Mouse (Mus musculus) monocyte, adult 5-6 weeks (primary cell): ENCODE results near the gene Gpatch1. TPM values are rescaled to one million over a fixed set of nuclear protein-coding genes. Genes with fewer than 3 reads are reported as not detected.

Experiments used
- ATAC-seq: fragments of 153-309, 156-312 bp; replicated peaks from 2 replicates; pipeline ENCODE4 v1.8.0; 2017; ENCODE audit warnings: mild to moderate bottlenecking; ENCODE audit not compliant: low TSS enrichment, insufficient number of reproducible peaks, severe bottlenecking, poor library complexity, low FRiP score
- total RNA-seq: library from RNA; stranded (forward); fragments of 200-1000, 200-491, 200-594 nt; gene quantifications from 3 replicates; pipeline ENCODE4 v1.2.3, GENCODE M21; 2017

Gpatch1 gene
- 10.4 to 20.6 TPM (median 15.0 TPM) in 3 replicates for total RNA-seq

DNA sequence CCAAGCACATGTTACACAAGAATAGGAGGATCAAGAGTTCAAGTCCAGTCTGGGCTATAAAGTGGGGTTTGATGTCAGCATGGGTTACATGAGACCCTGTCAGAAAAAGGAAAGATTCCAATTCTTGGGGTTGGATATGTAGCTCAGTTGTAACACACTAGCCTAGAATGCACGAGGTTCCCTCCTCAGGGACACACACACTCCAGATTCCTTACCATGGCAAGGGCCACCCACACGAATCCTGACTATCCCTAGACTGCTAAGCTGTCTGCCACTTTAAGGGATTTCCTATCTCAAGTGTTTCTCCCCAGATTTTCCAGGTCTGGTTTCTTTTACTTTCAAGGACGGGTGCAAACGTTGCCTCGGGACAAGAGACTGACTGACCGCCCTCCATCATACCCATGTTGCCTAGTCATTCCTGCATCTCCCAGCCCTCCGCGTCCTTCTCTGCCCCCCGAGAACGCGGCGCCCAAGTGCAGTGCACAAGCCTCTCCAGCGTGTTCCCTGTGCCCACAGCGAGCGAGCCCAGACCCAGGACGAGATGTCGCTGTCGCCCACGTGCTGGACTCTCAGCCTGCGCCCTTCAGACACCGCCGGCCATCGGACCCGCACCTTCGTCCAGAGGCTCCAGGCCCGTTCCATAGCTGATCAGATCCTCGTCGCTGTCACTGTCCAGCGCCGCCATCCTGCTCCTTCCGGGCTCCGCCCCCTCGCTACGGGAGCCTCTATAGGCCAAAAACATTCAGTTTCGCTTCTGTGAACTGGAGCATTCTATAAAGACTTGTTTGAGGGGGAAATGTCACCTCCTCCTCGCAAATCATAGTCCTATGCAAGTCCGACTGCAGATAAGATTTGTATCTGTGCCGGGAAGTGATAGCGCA lies at the start of gene Gpatch1:
TSS of gene Gpatch1 (minus strand) at position 712 of the 881 bp plus-strand sequence.
- ATAC-seq: peak; percentile 92

DNA sequence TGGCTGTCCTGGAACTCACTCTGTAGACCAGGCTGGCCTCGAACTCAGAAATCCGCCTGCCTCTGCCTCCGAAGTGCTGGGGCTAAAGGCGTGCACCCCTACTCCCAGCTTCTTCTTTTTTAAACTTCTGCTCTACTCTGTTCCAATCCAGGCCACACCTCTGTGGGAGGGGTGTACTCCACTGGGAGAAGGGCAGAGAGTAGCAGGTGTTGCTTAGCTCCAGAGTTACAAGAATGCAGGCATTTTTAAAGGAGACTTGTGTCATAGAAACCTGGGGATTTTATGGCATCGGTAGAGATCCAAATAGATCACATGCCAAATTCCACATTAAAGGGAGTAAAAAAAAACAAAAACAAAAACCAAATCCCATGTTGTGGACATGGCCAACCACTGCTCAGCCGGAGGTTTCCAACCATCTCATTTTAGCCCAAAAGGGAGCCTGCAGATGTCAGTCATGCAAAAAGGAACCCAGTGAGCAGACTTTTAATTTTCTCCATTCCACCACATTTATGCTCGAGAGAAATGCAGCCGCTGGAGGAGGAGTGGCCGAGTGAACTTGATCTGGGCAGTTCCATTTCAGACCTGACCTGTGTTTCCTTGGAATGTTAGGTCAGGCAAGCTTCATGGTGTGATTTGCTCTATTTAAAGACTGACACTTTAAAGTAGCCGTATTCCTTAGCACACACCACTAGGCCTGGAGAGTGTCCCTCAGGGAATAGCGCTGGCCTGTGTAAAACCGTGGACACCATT lies 47.1 kb upstream of the Gpatch1 start:
- no peak for ATAC-seq

DNA sequence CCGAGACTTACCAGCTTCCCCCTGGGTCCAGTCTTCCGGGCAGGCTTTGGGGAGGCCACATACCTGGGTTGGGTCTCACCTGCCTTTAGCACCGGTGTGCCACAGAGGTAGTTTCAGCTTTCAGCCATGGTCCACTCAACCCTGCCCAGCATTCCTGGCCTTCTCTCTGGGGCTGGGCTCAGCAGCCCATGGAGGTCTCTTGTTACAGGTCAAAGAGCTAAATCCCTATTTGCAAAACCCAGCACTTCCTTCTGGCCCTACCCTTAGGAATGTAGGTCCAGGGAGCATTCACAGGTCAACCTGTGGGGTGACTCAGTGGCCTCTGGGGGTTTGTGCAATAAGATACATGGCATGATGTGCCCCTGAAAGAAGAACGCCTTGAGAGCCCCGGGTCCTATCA lies 44.6 kb upstream of the Gpatch1 start:
- no peak for ATAC-seq

DNA sequence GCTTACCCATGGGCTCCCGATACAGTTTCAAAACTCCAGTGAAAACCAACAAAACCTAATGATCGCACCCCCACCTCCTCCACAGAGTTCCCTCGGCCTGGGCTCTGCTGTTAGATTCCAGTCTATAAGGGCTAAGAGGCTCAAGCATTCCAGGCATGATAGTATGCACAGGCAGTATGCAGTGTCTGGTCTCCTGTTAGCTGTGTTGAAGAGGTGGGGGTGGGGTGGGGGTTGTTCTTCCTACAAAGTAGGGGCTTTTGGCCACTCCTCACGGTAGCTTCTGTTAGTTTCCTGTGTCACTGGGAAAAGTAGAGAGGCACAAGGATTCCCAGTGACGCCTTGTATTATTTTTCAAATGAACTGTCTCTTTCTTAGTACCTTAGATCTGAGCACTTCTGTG lies 44.0 kb upstream of the Gpatch1 start:
- ATAC-seq: no peak

DNA sequence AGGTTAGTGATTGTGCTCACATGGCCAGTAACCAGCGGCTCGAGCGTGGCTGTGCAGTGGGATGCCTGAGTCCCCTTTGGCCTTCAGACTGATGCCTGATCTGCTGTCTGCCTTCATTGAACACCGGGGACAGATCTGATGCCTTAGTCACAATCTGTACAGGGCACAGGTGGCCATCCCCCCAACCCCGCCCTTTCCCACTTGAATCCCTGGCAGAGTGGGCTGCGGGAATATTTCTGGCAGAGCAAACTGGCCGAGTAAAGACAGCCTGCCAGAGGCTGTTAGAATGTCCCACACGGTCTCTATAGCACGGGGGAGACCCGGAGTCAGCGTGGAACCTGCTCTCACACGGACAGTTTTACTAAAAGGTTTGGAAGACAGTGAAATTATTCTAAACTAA lies 39.4 kb upstream of the Gpatch1 start:
- no peak for ATAC-seq

DNA sequence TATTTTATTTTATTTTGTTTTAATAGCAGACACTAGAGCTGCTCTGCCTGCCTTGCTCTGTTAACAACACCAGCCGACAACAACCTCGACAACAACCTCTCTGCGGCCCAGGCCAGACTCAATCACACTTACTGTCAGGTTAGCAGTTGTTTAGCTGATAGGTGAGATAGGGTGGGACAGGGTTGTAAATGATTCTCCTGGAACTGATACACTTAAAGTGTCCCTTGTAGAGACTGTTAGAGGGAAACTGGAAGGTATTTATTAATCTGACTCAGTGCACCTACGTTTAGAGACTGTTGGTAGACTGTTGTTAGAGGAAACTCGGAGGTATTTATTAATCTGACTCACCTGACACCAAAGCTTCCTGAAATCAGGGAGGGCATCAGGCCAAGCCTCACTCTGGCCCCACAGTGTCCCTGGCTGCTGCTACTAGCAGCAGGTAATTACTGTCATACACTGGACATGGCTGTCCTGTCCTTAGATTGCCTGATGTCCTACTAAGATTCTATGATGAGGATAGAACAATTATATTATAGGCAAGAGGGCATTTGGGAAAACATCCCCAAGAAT lies 37.1 kb upstream of the Gpatch1 start:
- no peak for ATAC-seq

DNA sequence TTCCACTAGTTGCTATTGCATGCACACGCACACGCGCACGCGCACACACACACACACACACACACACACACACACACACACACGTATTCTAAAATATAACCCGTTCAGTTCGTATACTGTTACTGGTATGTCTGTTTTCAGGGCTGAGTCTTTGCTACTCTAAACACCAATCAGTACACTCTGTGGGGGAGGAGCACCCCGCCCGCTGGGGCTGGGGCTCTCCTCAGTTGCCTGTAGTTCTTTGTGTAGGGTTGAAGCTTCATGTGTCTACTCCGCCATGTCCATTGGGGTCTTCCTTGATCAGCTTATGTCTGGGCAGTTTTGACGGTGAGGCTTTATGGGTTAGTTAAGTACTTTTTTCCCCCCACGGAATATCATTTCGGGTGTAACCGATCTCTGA lies 35.1 kb upstream of the Gpatch1 start:
- no peak for ATAC-seq

DNA sequence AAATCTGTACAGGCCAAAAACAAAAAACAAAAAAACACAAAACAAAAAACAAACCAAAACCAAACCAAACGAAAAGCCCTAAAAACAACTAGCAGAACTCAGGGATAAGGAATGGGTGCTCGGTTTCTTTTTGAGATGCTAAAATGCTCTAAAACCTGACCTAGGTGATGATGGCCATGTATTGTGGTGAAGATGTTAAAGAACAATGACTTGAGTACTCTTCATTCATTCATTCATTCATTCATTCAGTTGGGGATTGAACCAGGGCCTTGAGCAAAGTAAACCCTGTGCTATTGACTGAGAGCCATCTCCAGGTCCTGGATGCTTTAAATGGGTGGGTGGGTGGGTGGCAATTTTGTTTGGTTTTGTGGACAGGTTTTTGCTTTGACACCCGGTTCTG lies 32.9 kb upstream of the Gpatch1 start:
- no peak for ATAC-seq

DNA sequence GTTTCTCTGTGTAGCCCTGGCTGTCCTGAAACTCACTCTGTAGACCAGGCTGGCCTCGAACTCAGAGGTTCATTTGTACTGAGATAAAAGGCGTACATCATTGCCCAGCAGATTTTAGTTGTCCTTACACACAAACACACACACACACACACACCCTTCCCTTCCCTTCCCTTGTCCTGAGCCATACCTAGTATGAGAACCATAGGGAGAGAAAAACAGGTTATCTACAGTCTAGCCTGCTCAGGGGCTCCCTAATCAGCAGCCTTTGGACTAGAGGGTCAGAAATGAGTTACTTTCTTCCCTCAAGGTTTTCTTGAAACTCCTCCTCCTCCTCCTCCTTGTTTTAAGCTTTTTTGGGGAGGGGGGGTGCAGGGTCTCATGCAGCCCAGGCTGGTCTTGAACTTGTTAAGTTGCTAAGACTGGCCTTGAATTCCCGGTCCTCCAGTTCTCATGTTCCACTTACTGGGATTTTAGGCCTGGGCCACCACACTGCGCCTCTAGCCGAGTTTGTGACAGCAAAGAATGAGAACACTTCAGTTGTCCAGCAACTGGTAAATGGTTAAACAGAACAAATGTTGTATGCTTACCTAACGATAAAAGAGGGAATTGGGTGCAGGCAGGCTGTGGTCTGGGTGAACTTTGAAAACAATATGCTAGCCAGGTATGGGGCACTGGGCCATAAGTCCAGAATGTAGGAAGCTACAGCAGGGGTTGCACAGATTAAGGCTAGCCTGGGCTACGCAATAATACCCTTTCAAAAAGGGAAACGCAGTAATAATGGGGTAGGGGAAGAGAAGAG lies 31.8 kb upstream of the Gpatch1 start:
- ATAC-seq: no peak

DNA sequence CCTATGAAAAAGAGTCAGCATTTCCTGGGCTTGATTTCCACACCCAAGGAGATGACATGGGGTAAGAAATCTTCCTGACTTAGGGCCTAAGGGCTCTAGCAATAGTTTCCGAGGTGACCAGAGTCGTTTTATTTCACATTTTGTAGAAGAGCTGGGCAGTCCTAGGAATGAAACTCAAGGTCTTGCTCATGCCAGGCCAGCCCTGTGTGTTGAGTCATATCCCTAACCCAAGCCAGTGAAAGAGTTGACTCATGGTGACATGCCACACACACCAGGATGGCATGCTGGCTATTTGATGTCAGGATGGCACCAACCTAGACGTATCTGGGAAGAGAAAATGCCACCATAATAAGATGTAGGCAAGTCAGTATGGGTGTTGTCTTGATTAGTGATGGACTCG lies 30.8 kb upstream of the Gpatch1 start:
- ATAC-seq: no peak

DNA sequence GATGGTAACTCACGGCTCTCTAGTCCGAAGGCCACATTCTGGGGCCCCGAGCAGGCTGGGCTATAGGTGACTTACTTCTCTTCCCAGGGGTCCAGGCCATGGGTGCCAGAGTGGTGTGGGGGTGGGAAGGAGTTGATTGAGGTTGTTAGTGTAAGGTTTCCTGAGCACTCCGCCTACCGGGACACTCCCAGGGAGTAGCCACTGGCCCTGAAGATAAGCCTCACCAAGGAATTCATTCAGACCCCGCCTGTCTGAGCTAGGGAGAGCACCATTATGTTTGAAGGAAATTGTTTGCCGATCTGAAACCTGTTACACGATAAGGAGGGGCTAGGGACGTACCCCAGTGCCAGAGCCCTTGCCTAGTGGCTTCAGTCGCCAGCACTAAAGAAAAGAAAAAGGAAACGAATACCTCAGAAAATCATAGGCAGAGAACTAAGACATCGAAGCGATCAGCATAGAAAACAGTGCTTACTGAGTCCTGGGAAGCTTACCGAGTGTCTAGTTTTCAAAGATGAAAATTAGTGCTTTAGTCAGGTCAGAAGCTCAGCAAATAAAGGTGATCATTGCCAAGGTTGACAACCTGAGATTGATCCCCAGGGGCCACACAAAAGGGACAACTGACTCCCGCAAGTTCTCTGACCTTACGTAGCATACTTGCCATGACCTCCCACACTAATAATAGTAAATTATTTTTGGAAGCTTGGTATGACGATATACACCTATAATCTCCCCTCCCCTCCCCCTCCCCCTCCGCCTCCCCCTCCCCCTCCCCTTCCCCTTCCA lies 29.9 kb upstream of the Gpatch1 start:
- ATAC-seq: no peak

DNA sequence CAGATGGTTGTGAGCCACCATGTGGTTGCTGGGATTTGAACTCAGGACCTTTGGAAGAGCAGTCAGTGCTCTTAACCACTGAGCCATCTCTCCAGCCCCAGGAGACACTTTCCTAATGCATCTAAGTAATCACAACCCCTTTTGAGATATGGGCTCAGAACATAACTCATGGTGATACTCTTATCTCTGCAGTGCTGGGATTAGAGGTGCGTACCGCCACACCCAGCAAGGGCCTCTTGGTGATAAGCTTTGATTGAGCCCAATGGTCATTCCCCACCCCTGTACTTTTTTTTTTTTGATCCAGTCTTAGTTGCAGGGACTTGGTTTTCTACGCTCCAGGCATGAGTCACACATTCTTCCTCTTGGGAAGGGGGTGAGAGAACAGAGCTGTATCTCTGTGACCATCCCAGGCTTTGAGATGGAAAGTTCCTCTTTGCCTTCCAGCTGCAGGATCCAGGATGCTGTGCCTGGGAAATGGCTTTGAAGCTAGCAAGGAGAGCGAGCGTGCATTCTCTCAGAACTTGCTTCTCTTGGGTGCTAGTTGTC lies 26.6 kb upstream of the Gpatch1 start:
- ATAC-seq: no peak

DNA sequence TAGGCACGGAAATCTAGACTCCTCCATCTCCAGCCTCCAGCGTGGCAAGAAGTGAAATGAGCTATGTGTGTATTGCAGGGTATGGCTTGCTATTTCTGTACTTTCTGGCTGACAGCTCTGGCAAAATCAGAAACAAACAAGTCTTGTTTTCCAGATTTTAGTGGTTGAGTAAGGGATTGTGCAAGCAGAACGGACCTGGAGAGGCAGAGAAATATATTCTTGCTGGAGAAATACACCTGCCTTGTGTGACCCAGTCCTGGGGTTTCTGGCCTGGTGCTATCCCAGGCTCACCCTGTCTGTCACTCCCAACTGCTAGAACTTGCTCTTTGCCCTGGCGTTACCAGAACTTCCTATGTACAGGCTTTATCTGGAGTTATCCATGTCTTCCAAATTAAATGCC lies 24.3 kb upstream of the Gpatch1 start:
- no peak for ATAC-seq

DNA sequence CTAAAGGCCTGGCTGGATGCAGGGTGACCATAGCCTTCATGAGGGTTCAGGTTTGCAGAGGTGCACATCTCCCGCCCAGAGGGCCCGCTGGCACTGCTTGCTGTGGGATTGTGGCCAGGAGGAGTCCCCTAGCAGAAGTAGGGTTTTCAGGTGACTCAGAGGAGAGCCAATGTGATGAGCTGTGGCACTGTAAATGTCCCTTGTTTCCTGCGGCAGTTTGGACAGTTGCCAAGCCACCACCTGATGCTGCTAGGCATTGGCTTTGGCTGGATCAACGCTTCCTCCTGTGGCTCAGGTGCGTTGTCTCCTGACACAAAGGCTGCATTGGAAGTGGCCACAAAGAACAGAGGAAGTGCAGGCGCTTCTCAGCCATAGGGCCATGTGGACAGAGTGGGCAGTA lies 23.0 kb upstream of the Gpatch1 start:
- ATAC-seq: no peak

DNA sequence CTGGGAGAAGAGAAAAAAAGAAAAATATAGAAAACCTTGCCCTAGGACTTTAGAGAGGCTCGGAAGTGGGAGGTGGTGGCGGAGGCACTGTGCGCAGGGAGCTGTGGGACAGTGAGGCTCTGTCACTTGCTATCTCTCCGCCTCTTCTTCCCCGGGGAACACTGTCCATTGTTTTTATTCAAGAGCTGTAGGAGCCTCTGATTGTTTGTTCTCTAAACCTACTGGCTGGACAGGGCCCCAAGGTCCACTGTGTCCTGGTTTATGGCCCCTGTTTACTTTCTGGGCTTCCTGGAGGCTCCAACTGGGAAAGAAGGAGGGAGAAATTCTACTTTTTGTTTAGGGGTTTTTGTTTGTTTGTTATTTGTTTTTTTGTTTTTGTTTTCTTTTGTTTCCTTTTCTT lies 22.0 kb upstream of the Gpatch1 start:
- ATAC-seq: no peak

DNA sequence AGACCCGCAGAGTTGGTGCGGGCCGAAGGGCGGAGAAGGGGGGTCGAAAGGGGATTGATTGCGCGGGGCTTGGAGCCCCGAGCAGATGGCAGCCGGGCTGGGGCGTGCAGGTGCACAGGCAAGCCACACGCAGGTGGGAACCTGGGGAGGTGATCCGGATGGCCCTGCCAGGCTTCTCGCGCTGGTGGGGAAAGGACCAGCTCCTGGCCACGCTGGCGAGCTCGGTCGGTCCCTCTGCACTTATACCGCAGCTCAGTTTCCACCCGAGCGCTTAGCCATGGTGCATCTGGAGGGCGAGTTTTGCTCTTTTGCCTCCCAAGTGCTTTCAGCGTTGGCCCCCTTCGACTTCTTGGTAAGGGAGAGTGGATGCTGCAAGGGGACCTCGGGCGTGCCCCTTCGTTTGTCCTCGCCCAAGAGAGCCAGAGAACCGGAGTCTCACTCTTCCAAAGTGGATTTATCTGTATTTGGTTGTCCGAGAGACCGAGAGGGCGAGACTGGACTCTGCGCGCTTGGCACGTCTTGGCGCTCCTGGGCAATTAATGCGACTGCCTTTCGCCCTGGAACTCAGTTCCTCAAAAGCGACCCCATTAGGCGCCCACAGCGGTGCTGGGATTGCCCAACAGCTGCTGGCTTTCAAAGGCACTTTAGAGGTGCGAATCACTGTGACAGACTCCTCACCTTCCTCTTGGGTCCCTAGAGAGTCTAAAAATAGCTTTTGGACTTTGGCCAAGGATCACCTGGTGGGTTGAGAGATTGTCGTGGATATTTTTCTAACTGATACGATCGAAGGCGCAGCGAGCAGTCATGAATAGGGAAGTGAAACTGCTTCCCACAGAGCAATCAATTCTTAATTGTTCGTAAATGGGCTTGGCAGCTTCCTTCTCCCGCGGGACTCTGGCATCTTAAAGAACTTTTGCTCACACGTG lies 16.6 kb upstream of the Gpatch1 start:
- ATAC-seq: no peak
